Mouse (Mus musculus): ENCODE measurements around the gene L3hypdh.
A peak's percentile ranks its signal among the peaks of the same experiment; 100 is the strongest.

DNA sequence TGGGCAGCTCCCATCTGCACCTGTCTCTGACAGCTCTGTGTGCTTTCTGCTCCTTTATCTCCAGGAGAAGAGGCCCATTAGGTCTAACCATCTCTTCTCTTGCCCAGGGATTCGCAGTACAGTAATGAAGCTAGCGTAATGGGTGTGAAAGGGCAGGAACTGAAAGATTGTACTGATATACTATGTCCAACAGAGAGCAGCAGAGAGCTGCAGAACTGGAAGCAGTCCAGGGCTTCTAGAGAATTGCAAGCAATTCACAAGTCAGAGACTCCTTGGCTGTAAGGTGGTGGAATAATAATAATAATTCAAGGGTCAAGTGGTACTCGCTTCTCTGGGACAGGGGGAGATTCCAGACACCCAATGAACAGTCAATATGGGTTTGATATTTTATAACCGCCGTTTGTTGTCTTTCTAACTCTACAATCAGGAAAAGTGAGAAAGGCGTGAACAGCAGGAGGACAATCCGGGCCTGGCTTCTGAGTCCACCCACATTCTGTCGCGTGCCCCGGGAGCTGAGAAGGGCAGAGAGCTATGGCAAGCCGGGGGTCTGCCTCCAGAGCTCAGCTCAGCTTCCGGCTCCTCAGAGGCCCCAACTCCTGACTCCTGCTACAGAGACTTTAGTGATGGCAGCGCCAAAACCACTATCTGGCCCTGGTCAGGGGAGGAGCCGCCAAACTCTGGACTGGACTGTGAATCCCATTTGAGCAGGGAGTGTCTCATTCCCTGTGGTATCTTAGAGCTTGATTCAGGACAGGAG lies 19.5 kb upstream of the L3hypdh start:
- peak; percentile 90 for TF ChIP-seq CTCF (IDR thresholded peaks at IDR 0.05)
- TF ChIP-seq EP300 (IDR thresholded peaks at IDR 0.05): no peak

Measured in lung, postnatal 0 days (tissue).